Mouse (Mus musculus) spleen, adult 2 months (tissue): ENCODE measurements around the gene Atp2a3.

Experiments
- CTCF ChIP-seq: fragments of 200-500 bp; IDR thresholded peaks from 2 replicates; pipeline ENCODE4 v1.5.1; 2011; ENCODE audit warnings: mild to moderate bottlenecking, inconsistent platforms; ENCODE audit not compliant: insufficient read depth, insufficient read length, insufficient replicate concordance; ENCODE audit errors: extremely low read depth
- POLR2A ChIP-seq: fragments of 200-500 bp; IDR thresholded peaks from 2 replicates; pipeline ENCODE4 v1.6.1; 2011; ENCODE audit warnings: low read depth, low read length, inconsistent platforms

- TF ChIP-seq CTCF (no peak), POLR2A (no peak)
Measured at GRCm38 (mm10) chr11:72923116-72923515, 37.9 kb upstream of the Atp2a3 start.
